Mouse (Mus musculus): ENCODE results near the gene Smim5. TPM values are rescaled to one million over a fixed set of nuclear protein-coding genes. Genes with fewer than 3 reads are reported as not detected.

Gene Smim5
- polyA plus RNA-seq, 1 experiment = 49.4 TPM

GRCm38 (mm10) chr11:115929818-115930217, 30.1 kb downstream of the Smim5 start:
- H3K36me3 ChIP-seq (ENCODE audit: control insufficient read depth, insufficient read depth) = peaks cover 13% of the 10 kb centered on the region
- TF ChIP-seq E2F4 (IDR thresholded peaks at IDR 0.05; ENCODE audit: insufficient read depth) (no peak), USF1 (IDR thresholded peaks at IDR 0.05; ENCODE audit: low read depth) (no peak), REST (IDR thresholded peaks at IDR 0.05; ENCODE audit: insufficient read depth, insufficient read length) (no peak), CEBPB (IDR thresholded peaks at IDR 0.05; ENCODE audit: insufficient read depth, poor library complexity, severe bottlenecking) (no peak), MAX (IDR thresholded peaks at IDR 0.05; ENCODE audit: low read depth) (no peak)
- H3K4me3 ChIP-seq = no peak overlapping the region
- no peak overlapping the region for H3K4me2 ChIP-seq (ENCODE audit: low read depth)
- no peaks in the 10 kb centered on the region for H3K27me3 ChIP-seq (ENCODE audit: control insufficient read depth, insufficient read depth, insufficient read length)
- no peak overlapping the region for H3ac ChIP-seq (ENCODE audit: control insufficient read depth, insufficient read length)
- peaks cover 24% of the 10 kb centered on the region for H3K79me2 ChIP-seq (ENCODE audit: control insufficient read depth, insufficient read depth)

DNA sequence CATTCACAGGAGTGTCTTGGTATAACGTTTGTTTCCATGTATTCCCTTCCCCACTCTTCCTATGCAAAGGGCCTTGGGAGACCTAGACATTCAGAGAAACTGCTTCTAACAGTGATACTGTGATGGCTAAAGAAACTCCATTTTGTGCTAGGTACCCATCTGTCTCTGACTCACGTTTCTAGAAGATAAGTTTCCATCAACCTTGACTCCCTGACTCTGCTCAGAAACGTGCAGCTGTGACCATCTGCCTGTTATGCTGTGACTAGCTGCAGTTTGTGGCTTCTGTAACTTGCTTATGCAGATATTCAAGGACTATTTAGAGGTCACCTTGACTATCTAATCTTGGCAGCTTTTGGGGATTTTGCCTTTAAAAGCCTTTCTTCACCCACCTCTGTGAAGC, 31.5 kb downstream of the Smim5 start:
- no peak overlapping the region for H3K4me3 ChIP-seq
- no peak overlapping the region for H3K4me2 ChIP-seq (ENCODE audit: low read depth)
- peaks cover 38% of the 10 kb centered on the region for H3K79me2 ChIP-seq (ENCODE audit: control insufficient read depth, insufficient read depth)
- peaks cover 14% of the 10 kb centered on the region for H3K36me3 ChIP-seq (ENCODE audit: control insufficient read depth, insufficient read depth)
- H3ac ChIP-seq (ENCODE audit: control insufficient read depth, insufficient read length) = no peak overlapping the region
- no peaks in the 10 kb centered on the region for H3K27me3 ChIP-seq (ENCODE audit: control insufficient read depth, insufficient read depth, insufficient read length)
- TF ChIP-seq MYOD1 (IDR thresholded peaks at IDR 0.05; ENCODE audit: control insufficient read depth in 1 of 3, insufficient read length in 2 of 3, low read depth in 2 of 3) (no peak), MYOG (IDR thresholded peaks at IDR 0.05; ENCODE audit: control insufficient read depth in 1 of 3, insufficient read depth in 1 of 3, insufficient read length in 2 of 3, low read depth in 2 of 3) (no peak), MAX (IDR thresholded peaks at IDR 0.05; ENCODE audit: low read depth) (no peak), TCF12 (IDR thresholded peaks at IDR 0.05; ENCODE audit: insufficient read depth, poor library complexity, severe bottlenecking) (no peak), SRF (IDR thresholded peaks at IDR 0.05; ENCODE audit: control insufficient read depth, insufficient read length, low read depth) (no peak), POLR2A (IDR thresholded peaks at IDR 0.05; ENCODE audit: insufficient read length, low read depth) (no peak), E2F4 (IDR thresholded peaks at IDR 0.05; ENCODE audit: insufficient read depth) (no peak), CEBPB (IDR thresholded peaks at IDR 0.05; ENCODE audit: insufficient read depth, poor library complexity, severe bottlenecking) (no peak), REST (IDR thresholded peaks at IDR 0.05; ENCODE audit: insufficient read depth, insufficient read length) (no peak), TCF3 (IDR thresholded peaks at IDR 0.05; ENCODE audit: insufficient read length, low read depth) (no peak), POLR2AphosphoS2 (IDR thresholded peaks at IDR 0.05; ENCODE audit: insufficient read length, low read depth) (no peak), USF1 (IDR thresholded peaks at IDR 0.05; ENCODE audit: low read depth) (no peak)

- Histone ChIP-seq H3K36me3 (ENCODE audit: control insufficient read depth, insufficient read depth) (peaks cover 22% of the 10 kb centered on the region), H3K4me2 (ENCODE audit: low read depth) (peak within 1 kb of the TSS; percentile 88), H3K27me3 (ENCODE audit: control insufficient read depth, insufficient read depth, insufficient read length) (no peaks in the 10 kb centered on the region), H3ac (ENCODE audit: control insufficient read depth, insufficient read length) (peak within 1 kb of the TSS; percentile 8), H3K4me3 (peak within 1 kb of the TSS; percentile 79), H3K79me2 (ENCODE audit: control insufficient read depth, insufficient read depth) (peaks cover 48% of the 10 kb centered on the region)
- TF ChIP-seq SRF (IDR thresholded peaks at IDR 0.05; ENCODE audit: control insufficient read depth, insufficient read length, low read depth) = peak; percentile 93
- TF ChIP-seq TCF12 (IDR thresholded peaks at IDR 0.05; ENCODE audit: insufficient read depth, poor library complexity, severe bottlenecking) = no peak
- TF ChIP-seq MYOD1 (IDR thresholded peaks at IDR 0.05; ENCODE audit: control insufficient read depth in 1 of 3, insufficient read length in 2 of 3, low read depth in 2 of 3) = no peak
- TF ChIP-seq MYOG (IDR thresholded peaks at IDR 0.05; ENCODE audit: control insufficient read depth in 1 of 3, insufficient read depth in 1 of 3, insufficient read length in 2 of 3, low read depth in 2 of 3) = no peak
- no peak for TF ChIP-seq REST (IDR thresholded peaks at IDR 0.05; ENCODE audit: insufficient read depth, insufficient read length)
- TF ChIP-seq USF1 (IDR thresholded peaks at IDR 0.05; ENCODE audit: low read depth) = no peak
- TF ChIP-seq TCF3 (IDR thresholded peaks at IDR 0.05; ENCODE audit: insufficient read length, low read depth) = no peak
- no peak for TF ChIP-seq CEBPB (IDR thresholded peaks at IDR 0.05; ENCODE audit: insufficient read depth, poor library complexity, severe bottlenecking)
- TF ChIP-seq MAX (IDR thresholded peaks at IDR 0.05; ENCODE audit: low read depth) = peak; percentile 5
- TF ChIP-seq POLR2A (IDR thresholded peaks at IDR 0.05; ENCODE audit: insufficient read length, low read depth) = peak; percentile 16
- no peak for TF ChIP-seq E2F4 (IDR thresholded peaks at IDR 0.05; ENCODE audit: insufficient read depth)
- TF ChIP-seq POLR2AphosphoS2 (IDR thresholded peaks at IDR 0.05; ENCODE audit: insufficient read length, low read depth) = peak; percentile 18
Observed at GRCm38 (mm10) chr11:115933108-115933746, 33.5 kb downstream of the Smim5 start, which contains the start of the genes Sap30bp and Recql5. Gene Sap30bp, plus strand, starts transcription at chr11:115933282. Gene Recql5, minus strand, starts transcription at chr11:115933477.

DNA sequence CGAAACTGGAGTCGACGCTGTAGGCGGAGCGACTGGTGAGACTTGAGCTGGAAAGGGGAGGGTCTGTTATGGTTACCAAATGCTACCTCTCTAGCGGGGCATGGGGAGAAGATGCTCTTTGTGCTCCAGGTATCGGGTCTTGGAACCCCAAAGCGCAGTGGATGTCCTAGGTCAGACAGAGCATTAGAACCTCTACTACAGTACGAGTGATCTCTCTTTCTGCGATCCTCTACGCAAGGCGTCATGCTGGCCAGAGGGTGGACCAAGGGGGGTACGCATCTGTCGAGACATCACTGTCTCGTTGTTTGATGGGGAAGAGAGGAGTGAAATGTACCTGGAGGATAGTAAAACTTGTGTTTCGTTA, 34.0 kb downstream of the Smim5 start:
- peaks cover 23% of the 10 kb centered on the region for H3K36me3 ChIP-seq (ENCODE audit: control insufficient read depth, insufficient read depth)
- no peaks in the 10 kb centered on the region for H3K27me3 ChIP-seq (ENCODE audit: control insufficient read depth, insufficient read depth, insufficient read length)
- peak overlapping the region; percentile 8 for H3ac ChIP-seq (ENCODE audit: control insufficient read depth, insufficient read length)
- peak overlapping the region; percentile 85 for H3K4me2 ChIP-seq (ENCODE audit: low read depth)
- TF ChIP-seq MYOD1 (IDR thresholded peaks at IDR 0.05; ENCODE audit: control insufficient read depth in 1 of 3, insufficient read length in 2 of 3, low read depth in 2 of 3) (no peak), SRF (IDR thresholded peaks at IDR 0.05; ENCODE audit: control insufficient read depth, insufficient read length, low read depth) (no peak), TCF3 (IDR thresholded peaks at IDR 0.05; ENCODE audit: insufficient read length, low read depth) (no peak), TCF12 (IDR thresholded peaks at IDR 0.05; ENCODE audit: insufficient read depth, poor library complexity, severe bottlenecking) (no peak), USF1 (IDR thresholded peaks at IDR 0.05; ENCODE audit: low read depth) (no peak), POLR2AphosphoS2 (IDR thresholded peaks at IDR 0.05; ENCODE audit: insufficient read length, low read depth) (no peak), POLR2A (IDR thresholded peaks at IDR 0.05; ENCODE audit: insufficient read length, low read depth) (no peak), CEBPB (IDR thresholded peaks at IDR 0.05; ENCODE audit: insufficient read depth, poor library complexity, severe bottlenecking) (no peak), E2F4 (IDR thresholded peaks at IDR 0.05; ENCODE audit: insufficient read depth) (no peak), MYOG (IDR thresholded peaks at IDR 0.05; ENCODE audit: control insufficient read depth in 1 of 3, insufficient read depth in 1 of 3, insufficient read length in 2 of 3, low read depth in 2 of 3) (no peak)
- peaks cover 48% of the 10 kb centered on the region for H3K79me2 ChIP-seq (ENCODE audit: control insufficient read depth, insufficient read depth)
- H3K4me3 ChIP-seq = peak overlapping the region; percentile 79
